Mouse (Mus musculus): ENCODE data around the gene Paxbp1.

Gene Paxbp1

GRCm38 (mm10) chr16:90996327-90997243, 47.8 kb downstream of the Paxbp1 start:
- DNase-seq, result no peak

- no peak for DNase-seq
These were observed 48.8 kb downstream of the Paxbp1 start for GRCm38 (mm10) chr16:90995498-90995897.

- DNase-seq, result no peak
These were observed 49.3 kb downstream of the Paxbp1 start for GRCm38 (mm10) chr16:90995023-90995422.

- DNase-seq, result no peak
These were observed 55.2 kb downstream of the Paxbp1 start for GRCm38 (mm10) chr16:90989162-90989561.

- DNase-seq, result no peak
These were observed 55.7 kb downstream of the Paxbp1 start for GRCm38 (mm10) chr16:90988665-90989064.

GRCm38 (mm10) chr16:90988039-90988438, 56.3 kb downstream of the Paxbp1 start:
- DNase-seq, result no peak

GRCm38 (mm10) chr16:90971004-90971403, 73.3 kb downstream of the Paxbp1 start:
- DNase-seq, result no peak

- DNase-seq, result no peak
These were observed 78.1 kb downstream of the Paxbp1 start for GRCm38 (mm10) chr16:90966241-90966640.

GRCm38 (mm10) chr16:90964302-90964701, 80.0 kb downstream of the Paxbp1 start:
- DNase-seq, result no peak

All from cerebellum, adult 9-11 months (tissue).